Mouse (Mus musculus) pancreas, adult 10 weeks (tissue): Measurements from ENCODE around the gene Tmprss7. TPM values are rescaled to one million over a fixed set of nuclear protein-coding genes. Genes with fewer than 3 reads are reported as not detected.

Experiments used
- polyA plus RNA-seq: library from polyadenylated mRNA; stranded (reverse); fragments of 350-450 nt; fragmentation: Illumina TruSeq; extraction: RNeasy Lipid Tissue Mini Kit (QIAGEN cat#74804); gene quantifications from one replicate; pipeline ENCODE4 v1.2.3, GENCODE M21; 2015; ENCODE audit warnings: low read depth, low replicate concordance; ENCODE audit not compliant: insufficient read depth

Tmprss7 gene
- polyA plus RNA-seq: not detected

DNA sequence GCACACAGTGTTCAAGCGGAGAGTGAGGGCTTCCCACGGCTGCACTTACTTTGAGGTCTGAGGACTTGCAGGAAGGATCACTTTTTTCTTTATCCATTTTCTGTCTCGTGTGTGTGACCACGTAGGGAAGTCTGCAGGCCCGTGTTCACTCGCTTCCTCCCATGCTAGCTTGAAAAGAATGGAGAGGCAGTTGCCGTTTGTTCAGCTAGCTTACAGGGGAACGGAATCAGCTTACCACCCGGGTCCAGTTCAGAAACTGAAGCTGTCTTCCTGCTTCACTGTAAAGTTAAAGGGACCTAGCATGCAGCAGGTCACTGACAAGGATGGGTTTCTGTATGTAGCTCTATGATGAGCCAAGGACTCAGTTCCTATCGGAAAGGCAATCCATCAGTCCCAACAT, at the start of gene Tmprss7:
Gene Tmprss7, minus strand, starts transcription at position 101 of the 400 bp plus-strand sequence.

DNA sequence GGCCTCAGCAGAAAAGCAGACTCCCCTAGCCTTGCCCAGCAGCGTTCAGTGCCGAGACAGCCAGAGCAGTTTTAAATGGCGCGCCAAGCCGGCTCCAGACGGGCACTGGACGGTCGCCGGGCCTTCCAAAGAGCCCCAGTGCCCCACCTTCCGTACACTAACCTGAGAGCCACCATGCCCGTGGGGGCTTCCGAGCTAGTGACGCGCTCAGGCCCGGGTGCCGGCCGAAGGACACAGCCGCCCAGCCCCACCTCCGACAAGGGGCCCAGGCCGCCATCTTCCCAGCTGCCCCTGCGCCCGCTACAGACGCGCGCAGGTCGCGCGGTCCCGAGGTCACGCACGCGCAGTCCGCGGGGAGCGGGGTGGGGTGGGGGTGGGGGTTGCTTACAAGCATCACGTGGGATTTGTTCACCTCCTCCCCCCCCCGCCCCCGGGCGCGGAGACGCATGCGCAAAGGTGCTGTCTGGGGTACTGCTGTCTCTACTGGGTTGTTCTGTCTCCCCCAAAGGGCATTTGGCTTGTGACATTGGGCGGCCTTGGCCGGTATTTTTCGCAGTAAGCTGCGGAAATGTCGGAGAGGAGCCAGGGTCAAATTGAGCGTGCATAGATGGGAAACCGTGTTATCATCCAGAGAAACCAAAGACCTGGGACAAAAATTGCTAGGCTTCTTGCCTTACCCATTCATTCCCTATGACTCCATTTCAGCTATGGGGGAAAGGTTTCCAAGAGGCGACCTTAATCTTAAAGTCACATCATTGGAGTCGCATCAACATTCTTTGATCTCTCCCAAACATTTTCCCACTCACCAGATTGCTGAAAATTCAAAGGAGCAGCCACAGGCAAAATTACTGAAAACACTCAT, 49.4 kb upstream of the Tmprss7 start, which contains the start of gene Abhd10:
Gene Abhd10, minus strand, starts transcription at position 341 of the 862 bp plus-strand sequence.

DNA sequence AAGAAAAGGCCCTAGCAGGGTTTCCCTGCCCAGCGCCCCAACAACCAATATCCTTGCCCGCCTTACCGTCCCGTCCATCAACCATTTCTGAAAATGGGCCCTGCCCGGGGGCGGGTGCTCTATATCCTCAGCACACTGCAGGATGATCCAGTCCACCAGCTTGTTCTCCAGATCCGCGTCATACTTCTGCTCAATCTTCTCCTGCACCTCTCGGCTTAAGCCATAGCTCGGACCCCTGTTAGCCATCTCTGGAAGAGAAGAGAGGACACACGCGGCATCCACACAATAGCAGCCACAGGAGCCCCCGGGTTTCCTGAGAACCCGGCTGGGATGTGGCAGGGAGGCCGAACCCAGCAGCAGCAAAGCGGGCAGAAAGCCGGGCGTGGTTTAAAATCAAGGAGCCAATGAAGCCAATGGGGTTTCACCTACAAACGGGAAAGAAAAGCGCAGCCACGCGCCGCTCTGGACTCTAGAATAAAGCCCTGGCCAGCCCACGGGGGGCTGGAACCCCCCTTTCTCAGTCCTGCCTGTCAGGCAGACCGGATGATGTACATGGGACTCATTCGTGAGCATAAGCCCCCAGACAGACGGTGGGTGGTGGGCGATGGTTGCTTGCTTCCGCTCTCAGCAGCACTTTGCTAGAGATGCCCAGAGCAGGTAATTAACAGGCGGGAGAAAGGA, 30.7 kb upstream of the Tmprss7 start, which contains the start of gene Tagln3:
Gene Tagln3, minus strand, starts transcription at position 548 of the 681 bp plus-strand sequence.

DNA sequence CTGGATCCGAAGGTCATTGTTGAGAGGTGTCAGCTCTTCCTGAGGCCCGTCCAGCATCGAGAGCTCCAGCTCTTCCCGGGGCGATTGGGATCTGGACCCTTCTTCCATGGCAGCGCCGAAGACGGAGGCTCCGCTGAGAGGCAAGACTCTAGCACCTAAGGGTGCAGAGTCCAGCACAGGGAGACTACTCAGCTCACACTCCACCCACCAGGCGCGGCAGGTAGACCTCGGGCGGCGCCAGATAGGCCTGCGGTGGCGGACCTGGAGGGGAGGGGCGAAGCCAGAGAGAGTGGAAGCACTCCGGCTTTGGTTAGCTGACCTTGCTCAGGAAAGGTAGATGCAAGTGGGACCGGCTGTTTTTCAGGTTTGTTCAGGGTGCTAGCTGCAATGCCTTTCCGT, 39.5 kb downstream of the Tmprss7 start, which contains the start of gene BC016579:
Gene BC016579, minus strand, starts transcription at position 135 of the 399 bp plus-strand sequence.

DNA sequence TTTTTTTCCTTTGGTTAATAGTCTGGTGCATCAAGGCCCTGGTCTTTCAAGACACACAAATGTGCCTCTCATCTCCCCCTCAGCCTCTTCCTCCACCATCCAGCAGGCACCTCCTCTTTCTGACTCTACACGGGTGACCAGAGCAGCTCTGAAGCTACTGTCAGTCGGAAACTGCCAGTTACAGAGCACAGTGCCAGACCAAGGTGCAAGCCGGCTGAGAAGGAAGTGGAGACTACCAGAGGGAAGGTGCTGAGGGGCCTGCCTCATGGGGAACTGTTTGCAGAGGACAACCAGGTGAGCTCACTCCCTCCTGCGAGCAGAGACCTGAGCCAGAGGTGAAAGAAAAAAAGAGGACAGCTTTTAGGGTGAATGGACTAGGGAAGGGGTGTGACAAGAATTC, 83.2 kb downstream of the Tmprss7 start, which contains the start of gene Gcsam:
Gene Gcsam, plus strand, starts transcription at position 114 of the 400 bp plus-strand sequence.

Other genes starting within 250 kb of the Tmprss7 start
- gene Gm609, start 200.7 kb downstream of the Tmprss7 start, polyA plus RNA-seq: 0.87 TPM
- not detected for gene Gm17783, start 161.6 kb downstream of the Tmprss7 start, polyA plus RNA-seq
- gene Slc9c1, start 158.3 kb downstream of the Tmprss7 start, polyA plus RNA-seq: not detected
- gene Gcsam, start 83.3 kb downstream of the Tmprss7 start, polyA plus RNA-seq: not detected
- gene BC016579, start 39.6 kb downstream of the Tmprss7 start, polyA plus RNA-seq: 0.39 TPM
- 1.2 TPM for gene Tagln3, start 30.9 kb upstream of the Tmprss7 start, polyA plus RNA-seq
- 1.2 TPM for gene Abhd10, start 49.3 kb upstream of the Tmprss7 start, polyA plus RNA-seq